Mouse (Mus musculus): ENCODE data around the gene Olfr307. TPM values are rescaled to one million over a fixed set of nuclear protein-coding genes. Genes with fewer than 3 reads are reported as not detected.

Olfr307 gene
- polyA plus RNA-seq (2017; shearing (Covaris generic)), result not detected

GRCm38 (mm10) chr7:86337486-86337885 is at the start of gene Olfr307:
Gene Olfr307 (minus strand): TSS chr7:86337586.

GRCm38 (mm10) chr7:86386558-86386957 is 49.2 kb upstream of the Olfr307 start, which contains the start of gene Olfr304:
Gene Olfr304 (minus strand): TSS chr7:86386658.

GRCm38 (mm10) chr7:86366828-86367227 is 29.4 kb upstream of the Olfr307 start, which contains the start of gene Olfr305:
Gene Olfr305 (minus strand): TSS chr7:86366928.

GRCm38 (mm10) chr7:86325530-86325929 is 11.9 kb downstream of the Olfr307 start, which contains the start of gene Olfr308:
Gene Olfr308 (minus strand): TSS chr7:86325630.

GRCm38 (mm10) chr7:86313608-86314007 is 23.8 kb downstream of the Olfr307 start, which contains the start of gene Olfr309:
Gene Olfr309 (minus strand): TSS chr7:86313708.

Other genes with a start within 250 kb of the Olfr307 start
- gene Vmn2r75, start 165.8 kb downstream of the Olfr307 start, polyA plus RNA-seq (2017; shearing (Covaris generic)), result not detected
- 0.07 TPM for gene Vmn2r76, start 91.3 kb downstream of the Olfr307 start, polyA plus RNA-seq (2017; shearing (Covaris generic))
- gene Olfr310, start 60.4 kb downstream of the Olfr307 start, polyA plus RNA-seq (2017; shearing (Covaris generic)), result not detected
- not detected for gene Olfr309, start 23.9 kb downstream of the Olfr307 start, polyA plus RNA-seq (2017; shearing (Covaris generic))
- not detected for gene Olfr308, start 12.0 kb downstream of the Olfr307 start, polyA plus RNA-seq (2017; shearing (Covaris generic))
- not detected for gene Olfr305, start 29.3 kb upstream of the Olfr307 start, polyA plus RNA-seq (2017; shearing (Covaris generic))
- not detected for gene Olfr304, start 49.1 kb upstream of the Olfr307 start, polyA plus RNA-seq (2017; shearing (Covaris generic))
- not detected for gene Olfr303, start 60.2 kb upstream of the Olfr307 start, polyA plus RNA-seq (2017; shearing (Covaris generic))
- not detected for gene Olfr301, start 66.3 kb upstream of the Olfr307 start, polyA plus RNA-seq (2017; shearing (Covaris generic))
- gene Olfr299, start 122.3 kb upstream of the Olfr307 start, polyA plus RNA-seq (2017; shearing (Covaris generic)), result not detected
- gene Olfr298, start 154.9 kb upstream of the Olfr307 start, polyA plus RNA-seq (2017; shearing (Covaris generic)), result not detected
- not detected for gene Olfr297, start 182.4 kb upstream of the Olfr307 start, polyA plus RNA-seq (2017; shearing (Covaris generic))
- 0.06 TPM for gene Olfr295, start 246.3 kb upstream of the Olfr307 start, polyA plus RNA-seq (2017; shearing (Covaris generic))

All from naive thymus-derived CD4-positive, alpha-beta T cell, adult 5 months (primary cell).